In the genomic region with DNA sequence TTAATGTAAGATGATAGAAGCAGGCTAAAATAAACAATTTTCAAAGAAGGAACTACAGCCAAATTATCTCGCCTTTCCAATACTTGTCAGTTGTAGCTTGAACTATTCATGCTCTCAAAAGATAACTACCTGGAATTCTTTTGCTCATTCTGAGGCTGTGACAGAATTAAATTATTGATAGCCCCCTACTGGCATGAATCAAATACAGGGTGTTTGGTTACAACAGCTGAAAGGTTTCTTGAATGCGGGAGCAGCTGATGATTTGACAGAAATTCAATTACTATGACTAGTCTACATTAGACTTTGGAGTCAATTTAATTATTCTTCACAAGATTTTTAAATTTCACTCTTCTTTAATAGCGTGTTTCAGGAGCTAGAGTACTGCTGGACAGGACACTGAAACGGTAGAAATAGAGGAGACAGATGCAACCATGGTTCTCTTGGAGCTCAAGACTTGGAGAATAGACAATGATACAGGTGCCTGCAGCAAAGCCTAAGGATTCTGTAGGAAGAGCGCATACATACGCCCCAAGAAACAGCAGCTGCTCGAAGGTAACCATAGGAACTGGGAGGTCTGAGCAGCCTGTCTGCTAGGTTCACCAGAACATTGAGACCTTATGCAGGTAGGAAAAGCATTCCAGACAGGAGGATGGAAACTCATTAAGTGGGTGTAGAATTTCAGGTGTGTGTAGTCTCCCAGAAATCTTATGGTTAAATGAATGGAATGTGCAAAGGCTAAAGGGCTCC, we compare ENCODE assay signal across 14 mouse cellular contexts.
"Had no signal": no experiment of that assay in that cellular context is flagged by ENCODE, and none has a peak within 500 bp of the region (broad histone marks: within the 10 kb centered on the region; RNA-seq: fewer than 3 reads in every experiment).

No protein-coding gene starts in this region.

- H3K27me3 ChIP-seq: kidney, embryonic 15.5 days; limb, embryonic 15.5 days; liver, embryonic 13.5 days; neural tube, embryonic 15.5 days had no signal

- H3K4me3 ChIP-seq: kidney, embryonic 15.5 days; limb, embryonic 15.5 days; liver, embryonic 13.5 days; megakaryocyte, embryonic 14.5 days; myocyte; neural tube, embryonic 15.5 days had no signal

- H3K4me1 ChIP-seq: limb, embryonic 15.5 days; liver, embryonic 13.5 days had no signal

- DNase-seq: kidney, adult 18-20 months; kidney, postnatal 14 days; liver, embryonic 13.5 days; liver, postnatal 0 days; lung, postnatal 14 days; right cerebral cortex, adult 18-20 months; right cerebral cortex, postnatal 25 days; thymus, postnatal 36 days had no signal

- H3K27ac ChIP-seq: kidney, embryonic 15.5 days; limb, embryonic 15.5 days; liver, embryonic 13.5 days; macrophage; neural tube, embryonic 15.5 days had no signal

- H3K4me2 ChIP-seq: kidney, embryonic 15.5 days; limb, embryonic 15.5 days; liver, embryonic 13.5 days; neural tube, embryonic 15.5 days had no signal

- H3K36me3 ChIP-seq: kidney, embryonic 15.5 days; limb, embryonic 15.5 days; liver, embryonic 13.5 days; neural tube, embryonic 15.5 days had no signal

- H3K9me3 ChIP-seq: kidney, embryonic 15.5 days; limb, embryonic 15.5 days; liver, embryonic 13.5 days; megakaryocyte, embryonic 14.5 days; neural tube, embryonic 15.5 days had no signal

- H3K9ac ChIP-seq: kidney, embryonic 15.5 days; limb, embryonic 15.5 days; liver, embryonic 13.5 days; liver, postnatal 0 days; neural tube, embryonic 15.5 days had no signal

- ATAC-seq: liver, postnatal 0 days had no signal
